In the genomic region with DNA sequence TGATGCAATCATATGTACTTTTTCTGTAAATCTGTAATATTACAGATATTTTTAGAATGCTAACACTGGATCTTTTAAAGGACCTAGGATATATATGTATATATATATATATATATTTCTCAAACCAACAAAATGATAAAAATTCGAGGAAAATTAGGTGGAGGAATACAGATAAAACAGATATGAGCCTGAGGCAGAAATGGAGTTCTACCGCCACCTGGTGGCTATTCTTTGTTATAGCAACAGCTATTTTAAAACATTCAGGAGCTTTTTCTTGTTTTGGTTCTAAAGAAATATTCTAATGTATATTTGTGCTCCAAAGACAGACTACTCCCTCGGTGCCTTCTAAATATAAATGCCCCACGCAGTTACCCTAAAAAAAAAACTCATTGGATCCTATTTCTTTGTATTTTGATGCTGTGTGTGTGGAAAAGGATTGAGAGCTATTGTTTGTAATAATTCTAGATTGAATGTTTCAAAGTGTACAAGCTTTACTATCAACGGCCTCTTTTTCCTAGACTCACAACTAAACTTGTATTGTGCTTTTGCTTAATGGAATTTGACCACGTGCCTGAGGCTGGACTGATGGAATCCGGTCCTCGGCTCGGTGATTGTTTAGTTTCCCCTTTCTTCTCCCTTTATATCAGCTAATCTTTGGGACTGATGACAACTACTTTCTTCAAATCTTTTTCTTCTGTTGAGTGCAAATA, we compare ENCODE assay signal across 8 mouse cellular contexts. TPM values are rescaled to one million over a fixed set of nuclear protein-coding genes. Genes with fewer than 3 reads are reported as not detected.
DNase-seq lines count a peak whose midpoint lies in the region; ATAC-seq and TF ChIP-seq lines count a peak whose summit lies in the region.

No protein-coding gene starts in this region.

- no peak for ATAC-seq in hindbrain, embryonic 13.5 days (ENCODE audit: low FRiP score)

- no peaks in the 10 kb centered on the region for H3K4me1 ChIP-seq in E14TG2a.4 (replicated peaks; ENCODE audit: low read depth, low read length)
- peaks cover 18% of the 10 kb centered on the region for H3K4me1 ChIP-seq in hindbrain, embryonic 13.5 days (replicated peaks)

- TF ChIP-seq CTCF in E14TG2a.4 (conservative IDR thresholded peaks at IDR 0.05; ENCODE audit: low read length): peak; percentile 92

- H3K4me3 ChIP-seq in E14TG2a.4 (replicated peaks; ENCODE audit: low read length): no peak overlapping the region
- peak overlapping the region; percentile 5; the same call in 1 of the 2 replicates for H3K4me3 ChIP-seq in hindbrain, embryonic 13.5 days

- peak overlapping the region; percentile 43 for H3K4me2 ChIP-seq in hindbrain, embryonic 13.5 days

- no peaks in the 10 kb centered on the region for H3K36me3 ChIP-seq in E14TG2a.4 (ENCODE audit: insufficient read depth, low read length)
- no peaks in the 10 kb centered on the region for H3K36me3 ChIP-seq in hindbrain, embryonic 13.5 days
- no peaks in the 10 kb centered on the region for H3K36me3 ChIP-seq in splenic B cell, adult 2 months (ENCODE audit: control insufficient read depth, insufficient read depth, low read length, poor library complexity, severe bottlenecking)

- peaks cover 9% of the 10 kb centered on the region for H3K27me3 ChIP-seq in E14TG2a.4 (ENCODE audit: insufficient read depth, low read length)
- no peaks in the 10 kb centered on the region for H3K27me3 ChIP-seq in hindbrain, embryonic 13.5 days
- no peaks in the 10 kb centered on the region for H3K27me3 ChIP-seq in splenic B cell, adult 2 months (ENCODE audit: control insufficient read depth, insufficient read depth, low read length, poor library complexity, severe bottlenecking)

- peaks cover 4% of the 10 kb centered on the region; the same call in 1 of the 2 replicates for H3K9me3 ChIP-seq in E14TG2a.4 (ENCODE audit: low read length)
- H3K9me3 ChIP-seq in hindbrain, embryonic 13.5 days: no peaks in the 10 kb centered on the region

- WGBS in hindbrain, embryonic 13.5 days: 22% methylated on average over 9 of the region's 9 CpGs

- H3K9ac ChIP-seq in hindbrain, embryonic 13.5 days: no peak overlapping the region

- peak; percentile 13 for DNase-seq in kidney, postnatal 10 days
- DNase-seq in kidney, adult 8-10 months: no peak
- DNase-seq in T-cell, adult 2 months (ENCODE audit: low spot score): peak; percentile 8
- DNase-seq in splenic B cell, adult 2 months (ENCODE audit: low read depth, low spot score): peak; percentile 57
- no peak for DNase-seq in spleen, postnatal 10 days (ENCODE audit: low spot score in 2 of 2)
- no peak for DNase-seq in ovary, postnatal 10 days (ENCODE audit: low spot score)

- no peak overlapping the region for H3K27ac ChIP-seq in hindbrain, embryonic 13.5 days

RNA-seq across cellular contexts. Expression of a gene that starts 44.8 kb away (rescaled TPM):
- polyA plus RNA-seq in hindbrain, embryonic 13.5 days (2015; fragmentation: Nextera tagmentation; extraction: Ambion mirVana): not detected in 2 replicates

Comparison
In these comparisons a context has a peak if more than half of its experiments do, and no peak if none do; other contexts are left out.
1. DNase-seq: peak in kidney, postnatal 10 days (single experiment), T-cell, adult 2 months (single experiment) and splenic B cell, adult 2 months (single experiment); none in kidney, adult 8-10 months (0 of 2), spleen, postnatal 10 days (0 of 2) and ovary, postnatal 10 days (single experiment).